Mouse (Mus musculus) megakaryocyte progenitor cell, adult 5-6 weeks (primary cell): ENCODE results near the gene Apof. TPM values are rescaled to one million over a fixed set of nuclear protein-coding genes. Genes with fewer than 3 reads are reported as not detected.

Source experiments
- ATAC-seq: replicated peaks from 2 replicates; pipeline ENCODE4 v1.8.0; 2016; ENCODE audit warnings: mild to moderate bottlenecking, moderate TSS enrichment, inconsistent platforms; ENCODE audit not compliant: poor library complexity
- total RNA-seq, 2 experiments: library from RNA; stranded (forward) in 1 of 2; stranded (reverse) in 1 of 2; fragments of 157-497, 149-512 nt in 1 of 2; fragments of 200-1000 nt in 1 of 2; gene quantifications; 2 replicates each; pipeline versions ENCODE4 v1.2.3 to v1.2.4; 2015 to 2017

The Apof gene
- total RNA-seq, 2 experiments from 2014 or later = not detected

GRCm38 (mm10) chr10:128297221-128297620 lies 28.8 kb downstream of the Apof start:
- ATAC-seq = no peak

DNA sequence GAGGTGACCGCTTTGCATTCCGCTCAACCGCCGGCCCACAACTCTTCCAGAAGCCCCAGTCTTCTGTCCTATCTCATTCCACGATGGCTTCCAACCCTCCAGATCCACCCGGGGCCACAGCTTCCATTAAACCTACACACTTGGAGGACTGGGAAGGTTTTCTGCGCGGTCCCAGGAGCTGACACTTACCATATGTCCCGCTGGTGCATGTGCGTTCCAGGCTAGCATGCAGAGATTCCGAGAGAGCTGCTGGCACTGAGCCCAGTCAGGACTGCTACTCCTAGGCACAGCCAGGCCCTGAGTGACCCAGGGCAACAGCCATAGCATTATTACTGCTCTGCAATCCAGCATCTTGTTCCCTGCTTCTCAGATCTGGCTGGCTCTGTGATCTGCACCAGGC lies 29.2 kb downstream of the Apof start:
- no peak for ATAC-seq

DNA sequence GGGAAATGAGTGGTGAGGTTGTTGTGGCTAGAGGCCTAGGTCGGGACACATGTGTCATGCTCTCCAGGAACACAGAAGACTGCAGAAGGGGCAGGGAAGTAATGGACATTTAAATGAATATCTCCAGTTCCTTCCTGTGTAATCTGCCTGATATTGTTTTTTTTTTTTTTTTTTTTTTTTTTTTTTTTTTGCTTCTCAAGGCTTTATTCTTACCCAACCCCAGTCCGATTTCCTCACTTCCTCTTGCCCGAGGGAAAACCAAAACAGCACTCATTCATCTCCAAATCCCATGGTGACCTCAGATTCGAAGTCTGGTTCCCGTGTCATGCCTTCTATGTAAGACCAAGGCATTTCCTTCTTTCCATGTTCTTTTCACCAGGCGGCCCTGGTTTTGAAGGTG lies 29.8 kb downstream of the Apof start:
- peak; percentile 43 for ATAC-seq

DNA sequence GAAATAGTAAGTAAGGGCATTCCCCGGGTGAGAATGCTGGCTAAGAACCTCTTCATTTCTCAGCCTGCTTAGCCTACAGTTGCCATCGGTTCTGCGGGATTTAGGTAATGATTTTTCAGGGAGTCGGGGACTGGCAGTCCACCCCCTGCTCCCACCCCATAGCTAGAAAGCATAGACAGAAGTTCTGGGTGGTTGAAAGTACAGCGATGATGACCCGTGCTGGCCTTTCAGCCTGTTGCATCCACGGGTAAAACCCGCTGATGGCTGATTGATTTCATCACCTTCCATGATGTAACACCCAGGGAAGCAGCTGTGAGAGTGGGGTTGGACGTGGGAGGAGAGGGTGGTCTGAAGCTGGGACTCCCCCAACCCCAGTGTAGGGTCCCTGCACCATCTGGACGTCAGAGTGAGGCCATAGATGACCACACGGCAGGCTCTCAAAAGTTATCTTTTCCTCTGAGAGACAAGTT lies 30.3 kb downstream of the Apof start, which contains the start of gene Il23a:
Gene Il23a (minus strand): TSS at position 51 of the 470 bp plus-strand sequence.
- peak; percentile 9 for ATAC-seq

DNA sequence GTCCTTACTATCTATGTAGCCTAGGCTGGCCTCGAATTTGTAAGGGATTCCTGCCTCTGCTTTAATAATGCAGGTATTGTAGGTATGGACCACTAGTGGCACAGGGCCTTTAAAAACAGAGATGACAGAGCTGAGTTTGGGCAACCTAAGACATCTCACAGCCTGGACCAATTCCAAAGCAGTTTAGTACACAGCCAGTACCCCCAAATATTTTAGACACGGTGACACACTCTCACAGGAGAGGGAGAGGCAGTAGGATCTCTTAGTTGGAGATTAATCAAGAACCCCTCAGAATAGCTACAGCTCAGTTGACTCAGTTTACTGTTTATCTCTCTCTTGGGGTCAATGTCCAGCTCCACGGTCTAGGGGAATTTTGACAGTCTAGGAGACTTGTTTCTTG lies 33.9 kb downstream of the Apof start:
- ATAC-seq = no peak

- peak; percentile 0; the same call in 1 of the 2 replicates for ATAC-seq
Observed at GRCm38 (mm10) chr10:128302785-128303125, 34.3 kb downstream of the Apof start.

- ATAC-seq = peak; percentile 85
Observed at GRCm38 (mm10) chr10:128303126-128304021, 34.9 kb downstream of the Apof start, which contains the start of gene Pan2. Gene Pan2 (plus strand): TSS chr10:128303335.

DNA sequence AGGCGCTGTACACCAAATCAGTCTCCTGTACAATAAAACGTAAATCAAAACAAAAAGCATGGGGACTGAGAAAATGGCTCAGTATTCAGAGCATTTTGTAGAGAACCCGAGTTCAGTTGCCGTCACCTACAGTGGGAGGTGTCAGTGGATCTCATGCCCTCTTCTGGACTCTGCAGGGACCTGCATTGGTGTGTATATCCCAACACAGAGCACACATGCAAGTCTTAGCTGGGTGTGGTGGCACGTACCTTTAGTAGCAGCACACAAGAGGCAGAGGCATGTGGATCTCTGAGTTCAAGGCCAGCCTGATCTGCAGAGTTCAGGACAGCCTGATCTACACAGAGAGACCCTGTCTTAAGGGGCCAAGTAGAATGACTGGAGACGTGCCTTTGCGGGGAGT lies 41.2 kb downstream of the Apof start:
- ATAC-seq = peak; percentile 53; the same call in 1 of the 2 replicates

DNA sequence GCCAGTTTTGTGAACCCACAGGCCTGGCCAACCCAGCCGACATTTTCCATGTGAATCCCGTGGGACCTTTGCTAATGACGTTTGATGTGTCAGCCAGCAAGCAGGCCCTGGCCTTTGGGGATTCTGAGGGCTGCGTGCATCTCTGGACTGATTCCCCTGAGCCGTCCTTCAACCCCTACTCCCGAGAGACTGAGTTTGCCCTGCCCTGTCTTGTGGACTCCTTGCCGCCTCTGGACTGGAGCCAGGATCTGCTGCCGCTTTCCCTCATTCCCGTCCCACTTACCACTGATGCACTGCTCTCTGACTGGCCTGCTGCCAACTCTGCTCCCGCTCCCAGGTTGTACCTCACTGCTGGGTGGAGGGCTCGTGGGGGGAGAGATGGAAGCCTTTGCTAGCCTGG lies 41.7 kb downstream of the Apof start:
- ATAC-seq = no peak

DNA sequence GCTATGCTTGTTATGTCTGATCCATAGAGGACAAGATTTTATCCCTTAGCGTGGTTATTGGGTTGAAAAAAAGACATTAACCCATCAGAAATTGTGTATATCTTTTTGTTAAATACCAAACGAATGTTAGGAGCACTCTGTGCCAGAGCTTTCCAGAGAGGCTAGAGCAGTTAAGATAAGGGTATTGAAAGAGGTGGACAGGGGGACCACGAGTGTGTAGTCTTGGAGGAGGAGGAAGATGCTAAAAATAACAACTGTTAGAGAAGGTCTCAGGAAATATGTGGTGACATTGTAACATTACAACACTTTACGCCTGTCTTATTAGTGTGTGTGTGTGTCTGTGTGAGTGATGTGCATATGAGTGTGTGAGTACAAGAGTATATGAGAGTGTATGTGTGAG lies 42.4 kb downstream of the Apof start:
- ATAC-seq = no peak; the same call in 1 of the 2 replicates

DNA sequence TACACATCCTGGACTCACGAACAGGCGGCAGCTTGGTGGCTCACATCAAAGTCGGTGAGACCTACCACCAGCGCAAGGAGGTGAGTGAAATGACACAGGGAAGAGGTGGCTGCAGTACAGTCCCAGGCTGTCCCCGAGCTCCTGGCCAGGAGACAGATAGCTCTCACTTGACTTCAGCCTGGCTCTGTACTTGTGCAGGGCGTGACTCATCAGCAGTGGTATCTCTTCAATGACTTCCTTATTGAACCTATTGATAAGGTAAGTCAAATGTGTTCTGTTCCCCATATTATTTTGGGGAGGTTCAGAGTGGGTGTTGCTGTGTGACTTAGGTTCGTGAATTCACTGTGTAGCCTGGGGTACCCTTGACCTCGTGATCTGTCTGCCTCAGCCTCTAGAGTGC lies 47.1 kb downstream of the Apof start:
- peak; percentile 55 for ATAC-seq

Other genes with a start within 250 kb of the Apof start
- 1,210 and 1,292 TPM in 2 replicates for gene Naca, start 233.1 kb upstream of the Apof start, total RNA-seq (2015)
- 2,424 and 2,528 TPM in 2 replicates for gene Naca, start 233.1 kb upstream of the Apof start, total RNA-seq (2017)
- 247 and 270 TPM in 2 replicates for gene Ptges3, start 209.7 kb upstream of the Apof start, total RNA-seq (2015)
- 310 and 351 TPM in 2 replicates for gene Ptges3, start 209.7 kb upstream of the Apof start, total RNA-seq (2017)
- 1,546 and 1,583 TPM in 2 replicates for gene Atp5b, start 185.4 kb upstream of the Apof start, total RNA-seq (2015)
- 2,698 and 2,700 TPM in 2 replicates for gene Atp5b, start 185.4 kb upstream of the Apof start, total RNA-seq (2017)
- 35.5 and 40.3 TPM in 2 replicates for gene Baz2a, start 177.1 kb upstream of the Apof start, total RNA-seq (2015)
- gene Baz2a, start 177.1 kb upstream of the Apof start, total RNA-seq (2017) = 13.2 and 15.0 TPM in 2 replicates
- 9.3 and 13.7 TPM in 2 replicates for gene Rbms2, start 88.4 kb upstream of the Apof start, total RNA-seq (2015)
- 2.5 and 7.2 TPM in 2 replicates for gene Rbms2, start 88.4 kb upstream of the Apof start, total RNA-seq (2017)
- gene Gls2, start 74.2 kb upstream of the Apof start, total RNA-seq (2015) = 1.2 and 1.4 TPM in 2 replicates
- gene Gls2, start 74.2 kb upstream of the Apof start, total RNA-seq (2017) = 0.67 and 3.6 TPM in 2 replicates
- 16.1 and 20.4 TPM in 2 replicates for gene Spryd4, start 56.9 kb upstream of the Apof start, total RNA-seq (2015)
- gene Spryd4, start 56.9 kb upstream of the Apof start, total RNA-seq (2017) = 15.6 and 20.0 TPM in 2 replicates
- 0.22 and 0.32 TPM in 2 replicates for gene Mip, start 42.8 kb upstream of the Apof start, total RNA-seq (2015)
- 0.10 and 0.29 TPM in 2 replicates for gene Mip, start 42.8 kb upstream of the Apof start, total RNA-seq (2017)
- gene Timeless, start 36.6 kb upstream of the Apof start, total RNA-seq (2015) = 23.7 and 33.8 TPM in 2 replicates
- 70.4 and 86.5 TPM in 2 replicates for gene Timeless, start 36.6 kb upstream of the Apof start, total RNA-seq (2017)
- 0.10 TPM in 1 of 2 replicates, not detected in the other for gene Apon, start 14.6 kb upstream of the Apof start, total RNA-seq (2015)
- gene Apon, start 14.6 kb upstream of the Apof start, total RNA-seq (2017) = 0.08 and 0.20 TPM in 2 replicates
- gene Stat2, start 1.9 kb downstream of the Apof start, total RNA-seq (2015) = 9.6 and 9.8 TPM in 2 replicates
- gene Stat2, start 1.9 kb downstream of the Apof start, total RNA-seq (2017) = 6.8 and 8.6 TPM in 2 replicates
- gene Il23a, start 30.1 kb downstream of the Apof start, total RNA-seq (2015) = 0.22 and 0.27 TPM in 2 replicates
- gene Il23a, start 30.1 kb downstream of the Apof start, total RNA-seq (2017) = 0.25 TPM in 1 of 2 replicates, not detected in the other
- 16.4 and 17.4 TPM in 2 replicates for gene Pan2, start 34.7 kb downstream of the Apof start, total RNA-seq (2015)
- gene Pan2, start 34.7 kb downstream of the Apof start, total RNA-seq (2017) = 12.1 and 12.2 TPM in 2 replicates
- gene Cnpy2, start 53.8 kb downstream of the Apof start, total RNA-seq (2015) = 151 and 152 TPM in 2 replicates
- 132 and 144 TPM in 2 replicates for gene Cnpy2, start 53.8 kb downstream of the Apof start, total RNA-seq (2017)
- gene Cs, start 69.1 kb downstream of the Apof start, total RNA-seq (2015) = 172 and 181 TPM in 2 replicates
- gene Cs, start 69.1 kb downstream of the Apof start, total RNA-seq (2017) = 106 and 108 TPM in 2 replicates
- 13.8 and 17.6 TPM in 2 replicates for gene Coq10a, start 100.3 kb downstream of the Apof start, total RNA-seq (2015)
- 8.8 and 9.4 TPM in 2 replicates for gene Coq10a, start 100.3 kb downstream of the Apof start, total RNA-seq (2017)
- 48.6 and 48.9 TPM in 2 replicates for gene Ankrd52, start 108.4 kb downstream of the Apof start, total RNA-seq (2015)
- gene Ankrd52, start 108.4 kb downstream of the Apof start, total RNA-seq (2017) = 9.0 and 11.6 TPM in 2 replicates
- not detected in 2 replicates for gene Slc39a5, start 132.6 kb downstream of the Apof start, total RNA-seq (2015)
- gene Slc39a5, start 132.6 kb downstream of the Apof start, total RNA-seq (2017) = not detected in 2 replicates
- gene Nabp2, start 142.8 kb downstream of the Apof start, total RNA-seq (2015) = 79.4 and 105 TPM in 2 replicates
- 68.8 and 72.2 TPM in 2 replicates for gene Nabp2, start 142.8 kb downstream of the Apof start, total RNA-seq (2017)
- 15.7 and 20.9 TPM in 2 replicates for gene Rnf41, start 143.0 kb downstream of the Apof start, total RNA-seq (2015)
- gene Rnf41, start 143.0 kb downstream of the Apof start, total RNA-seq (2017) = 20.1 and 21.0 TPM in 2 replicates
- 70.4 and 74.5 TPM in 2 replicates for gene Smarcc2, start 190.6 kb downstream of the Apof start, total RNA-seq (2015)
- gene Smarcc2, start 190.6 kb downstream of the Apof start, total RNA-seq (2017) = 52.8 and 66.9 TPM in 2 replicates
- 760 and 847 TPM in 2 replicates for gene Myl6, start 225.5 kb downstream of the Apof start, total RNA-seq (2015)
- gene Myl6, start 225.5 kb downstream of the Apof start, total RNA-seq (2017) = 1,168 and 1,230 TPM in 2 replicates
- gene Myl6b, start 230.0 kb downstream of the Apof start, total RNA-seq (2015) = 7.6 and 7.8 TPM in 2 replicates
- 0.64 and 1.7 TPM in 2 replicates for gene Myl6b, start 230.0 kb downstream of the Apof start, total RNA-seq (2017)